Mouse (Mus musculus): ENCODE data around the gene Hpcal1. TPM values are rescaled to one million over a fixed set of nuclear protein-coding genes. Genes with fewer than 3 reads are reported as not detected.
A peak's percentile ranks its signal among the peaks of the same experiment; 100 is the strongest.

The Hpcal1 gene
- polyA plus RNA-seq, 2 experiments, result 44.1 to 55.7 TPM

DNA sequence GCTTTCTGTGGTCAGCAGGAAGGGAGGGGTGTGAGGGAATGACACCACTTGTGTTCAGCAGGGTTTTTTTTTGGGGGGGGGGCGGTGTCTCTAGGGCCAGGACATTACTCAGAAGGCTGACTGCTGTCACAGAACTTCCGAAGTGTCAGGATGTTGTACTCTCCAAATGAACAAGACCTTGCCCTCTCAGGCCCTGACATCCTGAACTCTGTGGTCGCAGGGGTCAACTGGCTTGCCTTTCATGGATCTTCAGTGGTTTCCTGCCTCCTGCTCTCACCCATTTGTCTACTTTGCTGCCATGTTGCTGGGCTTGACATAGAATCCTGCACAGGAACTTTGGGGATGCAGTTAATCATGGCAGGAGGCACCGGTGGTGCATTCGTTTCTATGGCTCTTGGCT, 32.1 kb upstream of the Hpcal1 start:
- no peak overlapping the region for H3K4me2 ChIP-seq (replicated peaks; ENCODE audit: low read depth, low read length, severe bottlenecking)
- no peak for TF ChIP-seq POLR2A (IDR thresholded peaks at IDR 0.05; ENCODE audit: borderline replicate concordance, extremely low read depth, insufficient read depth, insufficient read length)
- DNase-seq (ENCODE audit: low spot score) (no peak), ATAC-seq (ENCODE audit: low FRiP score, low read depth) (no peak)
- 64% methylated on average over 5 of the region's 5 CpGs for WGBS
- H3K27me3 ChIP-seq (ENCODE audit: control insufficient read depth, insufficient read depth, low read length), result no peaks in the 10 kb centered on the region
- H3K9ac ChIP-seq (ENCODE audit: low read depth, low read length, severe bottlenecking), result no peak overlapping the region
- no peak overlapping the region for H3K4me3 ChIP-seq (replicated peaks; ENCODE audit: low read length)
- H3K27ac ChIP-seq (replicated peaks; ENCODE audit: low read depth, low read length), result no peak overlapping the region
- H3K9me3 ChIP-seq (ENCODE audit: control insufficient read depth, low read length), result 0 out of 2 replicates have a peak, but pooled peaks cover 7% of the 10 kb centered on the region
- no peaks in the 10 kb centered on the region for H3K4me1 ChIP-seq (ENCODE audit: control insufficient read depth, insufficient read depth, low read length)
- H3K36me3 ChIP-seq (ENCODE audit: control insufficient read depth, insufficient read depth, low read length), result no peaks in the 10 kb centered on the region

GRCm38 (mm10) chr12:17661483-17661920, 29.2 kb upstream of the Hpcal1 start:
- H3K9ac ChIP-seq (ENCODE audit: low read depth, low read length, severe bottlenecking), result no peak overlapping the region
- H3K36me3 ChIP-seq (ENCODE audit: control insufficient read depth, insufficient read depth, low read length), result no peaks in the 10 kb centered on the region
- no peaks in the 10 kb centered on the region for H3K27me3 ChIP-seq (ENCODE audit: control insufficient read depth, insufficient read depth, low read length)
- peak; percentile 83 for ATAC-seq (ENCODE audit: low FRiP score, low read depth)
- 0 out of 2 replicates have a peak, but pooled peaks cover 4% of the 10 kb centered on the region for H3K9me3 ChIP-seq (ENCODE audit: control insufficient read depth, low read length)
- no peak overlapping the region for H3K27ac ChIP-seq (replicated peaks; ENCODE audit: low read depth, low read length)
- no peak overlapping the region for H3K4me2 ChIP-seq (replicated peaks; ENCODE audit: low read depth, low read length, severe bottlenecking)
- H3K4me3 ChIP-seq (replicated peaks; ENCODE audit: low read length), result no peak overlapping the region
- 2% methylated on average over 4 of the region's 4 CpGs for WGBS
- no peak for TF ChIP-seq POLR2A (IDR thresholded peaks at IDR 0.05; ENCODE audit: borderline replicate concordance, extremely low read depth, insufficient read depth, insufficient read length)
- DNase-seq (ENCODE audit: low spot score), result peak; percentile 66
- no peaks in the 10 kb centered on the region for H3K4me1 ChIP-seq (ENCODE audit: control insufficient read depth, insufficient read depth, low read length)

GRCm38 (mm10) chr12:17663991-17664635, 26.5 kb upstream of the Hpcal1 start:
- TF ChIP-seq POLR2A (IDR thresholded peaks at IDR 0.05; ENCODE audit: borderline replicate concordance, extremely low read depth, insufficient read depth, insufficient read length), result no peak
- Histone ChIP-seq H3K27me3 (ENCODE audit: control insufficient read depth, insufficient read depth, low read length) (no peaks in the 10 kb centered on the region), H3K4me1 (ENCODE audit: control insufficient read depth, insufficient read depth, low read length) (0 out of 2 replicates have a peak, but pooled peaks cover 2% of the 10 kb centered on the region), H3K27ac (replicated peaks; ENCODE audit: low read depth, low read length) (no peak overlapping the region), H3K4me3 (replicated peaks; ENCODE audit: low read length) (no peak overlapping the region), H3K9ac (ENCODE audit: low read depth, low read length, severe bottlenecking) (no peak overlapping the region), H3K9me3 (ENCODE audit: control insufficient read depth, low read length) (no peaks in the 10 kb centered on the region), H3K36me3 (ENCODE audit: control insufficient read depth, insufficient read depth, low read length) (no peaks in the 10 kb centered on the region), H3K4me2 (replicated peaks; ENCODE audit: low read depth, low read length, severe bottlenecking) (no peak overlapping the region)
- DNase-seq (ENCODE audit: low spot score) (no peak), ATAC-seq (ENCODE audit: low FRiP score, low read depth) (no peak)
- 75% methylated on average over 9 of the region's 9 CpGs for WGBS

GRCm38 (mm10) chr12:17665906-17666326, 24.7 kb upstream of the Hpcal1 start:
- 42% methylated on average over 7 of the region's 7 CpGs for WGBS
- H3K36me3 ChIP-seq (ENCODE audit: control insufficient read depth, insufficient read depth, low read length), result no peaks in the 10 kb centered on the region
- H3K9me3 ChIP-seq (ENCODE audit: control insufficient read depth, low read length), result no peaks in the 10 kb centered on the region
- H3K27me3 ChIP-seq (ENCODE audit: control insufficient read depth, insufficient read depth, low read length), result no peaks in the 10 kb centered on the region
- no peak overlapping the region for H3K4me2 ChIP-seq (replicated peaks; ENCODE audit: low read depth, low read length, severe bottlenecking)
- no peak for TF ChIP-seq POLR2A (IDR thresholded peaks at IDR 0.05; ENCODE audit: borderline replicate concordance, extremely low read depth, insufficient read depth, insufficient read length)
- no peak; the same call in 1 of the 2 replicates for ATAC-seq (ENCODE audit: low FRiP score, low read depth)
- no peak overlapping the region for H3K27ac ChIP-seq (replicated peaks; ENCODE audit: low read depth, low read length)
- no peak for DNase-seq (ENCODE audit: low spot score)
- no peak overlapping the region for H3K9ac ChIP-seq (ENCODE audit: low read depth, low read length, severe bottlenecking)
- 0 out of 2 replicates have a peak, but pooled peaks cover 4% of the 10 kb centered on the region for H3K4me1 ChIP-seq (ENCODE audit: control insufficient read depth, insufficient read depth, low read length)
- no peak overlapping the region for H3K4me3 ChIP-seq (replicated peaks; ENCODE audit: low read length)

- no peaks in the 10 kb centered on the region for H3K27me3 ChIP-seq (ENCODE audit: control insufficient read depth, insufficient read depth, low read length)
- no peak for ATAC-seq (ENCODE audit: low FRiP score, low read depth)
- H3K36me3 ChIP-seq (ENCODE audit: control insufficient read depth, insufficient read depth, low read length), result no peaks in the 10 kb centered on the region
- H3K9me3 ChIP-seq (ENCODE audit: control insufficient read depth, low read length), result no peaks in the 10 kb centered on the region
- H3K4me3 ChIP-seq (replicated peaks; ENCODE audit: low read length), result no peak overlapping the region
- no peak overlapping the region for H3K4me2 ChIP-seq (replicated peaks; ENCODE audit: low read depth, low read length, severe bottlenecking)
- H3K27ac ChIP-seq (replicated peaks; ENCODE audit: low read depth, low read length), result no peak overlapping the region
- TF ChIP-seq POLR2A (IDR thresholded peaks at IDR 0.05; ENCODE audit: borderline replicate concordance, extremely low read depth, insufficient read depth, insufficient read length), result no peak
- no peak for DNase-seq (ENCODE audit: low spot score)
- no peak overlapping the region for H3K9ac ChIP-seq (ENCODE audit: low read depth, low read length, severe bottlenecking)
- 76% methylated on average over 2 of the region's 2 CpGs for WGBS
- 0 out of 2 replicates have a peak, but pooled peaks cover 4% of the 10 kb centered on the region for H3K4me1 ChIP-seq (ENCODE audit: control insufficient read depth, insufficient read depth, low read length)
Measured at GRCm38 (mm10) chr12:17666616-17667015, 24.0 kb upstream of the Hpcal1 start.

Measured in limb, embryonic 14.5 days (tissue).